Mouse (Mus musculus) heart, postnatal 0 days (tissue): Measurements from ENCODE around the gene Cab39. TPM values are rescaled to one million over a fixed set of nuclear protein-coding genes. Genes with fewer than 3 reads are reported as not detected.
A peak's percentile ranks its signal among the peaks of the same experiment; 100 is the strongest.

Experiments
- ATAC-seq: fragments of 200-750 bp; cut with Nextera tagmentation; 2 replicates; pipeline ENCODE4 v1.8.0; 2017; ENCODE audit warnings: low read depth, moderate number of reproducible peaks, moderate library complexity; ENCODE audit not compliant: insufficient read depth
- DNase-seq: peaks from one replicate; pipeline ENCODE4 v3.0.0-alpha.2; 2016; ENCODE audit warnings: low spot score
- H3K27ac ChIP-seq: fragments of 300-500 bp; sonication (generic); 2 replicates; pipeline ENCODE4 v1.5.1; 2014; ENCODE audit warnings: low read depth, mild to moderate bottlenecking
- H3K27me3 ChIP-seq: fragments of 300-500 bp; sonication (generic); 2 replicates; pipeline ENCODE4 v1.6.1; 2014; ENCODE audit warnings: low read length, mixed read lengths; ENCODE audit not compliant: control insufficient read depth, insufficient read depth
- H3K36me3 ChIP-seq: fragments of 300-500 bp; sonication (generic); replicated peaks from 2 replicates; pipeline ENCODE4 v1.6.1; 2014; ENCODE audit warnings: low read length, mixed read lengths; ENCODE audit not compliant: control insufficient read depth, insufficient read depth
- H3K4me1 ChIP-seq: fragments of 300-500 bp; sonication (generic); 2 replicates; pipeline ENCODE4 v1.6.1; 2014; ENCODE audit warnings: antibody characterized with exemption; ENCODE audit not compliant: control insufficient read depth, insufficient read depth
- H3K4me2 ChIP-seq: fragments of 300-500 bp; sonication (generic); 2 replicates; pipeline ENCODE4 v1.6.1; 2014; ENCODE audit warnings: low read depth, mild to moderate bottlenecking, low read length, moderate library complexity
- H3K4me3 ChIP-seq: fragments of 300-500 bp; sonication (generic); 2 replicates; pipeline ENCODE4 v1.5.1; 2014; ENCODE audit warnings: low read depth, low read length
- H3K9ac ChIP-seq: fragments of 300-500 bp; sonication (generic); replicated peaks from 2 replicates; pipeline ENCODE4 v1.6.1; 2014; ENCODE audit warnings: low read depth, low read length, mixed read lengths
- H3K9me3 ChIP-seq: fragments of 300-500 bp; sonication (generic); replicated peaks from 2 replicates; pipeline ENCODE4 v1.6.1; 2016; ENCODE audit warnings: low read length; ENCODE audit not compliant: control insufficient read depth
- CTCF ChIP-seq: IDR thresholded peaks from 2 replicates; pipeline ENCODE4 v1.5.1; 2016; ENCODE audit warnings: antibody characterized with exemption, control low read depth, low read depth
- EP300 ChIP-seq: IDR thresholded peaks from 2 replicates; pipeline ENCODE4 v1.6.1; 2016; ENCODE audit warnings: antibody characterized with exemption, low read depth
- WGBS: fragments of 180-500 bp; shearing (Covaris S2); extraction: QIAGEN DNeasy Blood & Tissue Kit; methylation state at CpG from one replicate; pipeline ENCODE4 v1.1.7; 2014; 5-methylcytosine and 5-hydroxymethylcytosine counted together
- polyA plus RNA-seq: library from polyadenylated mRNA; unstranded; fragments of >200 nt; fragmentation: Nextera tagmentation; extraction: Ambion mirVana; gene quantifications from 2 replicates; pipeline ENCODE4 v1.2.1, GENCODE M21; 2015
- total RNA-seq: library from RNA; depleted of rRNA; stranded (reverse); fragments of >200 nt; gene quantifications from 2 replicates; pipeline ENCODE4 v1.2.3, GENCODE M21; 2014; ENCODE audit warnings: low replicate concordance

Cab39 gene
- total and polyA plus RNA-seq, 2 experiments from 2014 or later, result 21.3 to 102 TPM

- peak overlapping the region; percentile 50; the same call in 1 of the 2 replicates for H3K27ac ChIP-seq
- no peak for TF ChIP-seq CTCF
- peaks cover 14% of the 10 kb centered on the region; the same call in 1 of the 2 replicates for H3K4me1 ChIP-seq
- no peaks in the 10 kb centered on the region for H3K27me3 ChIP-seq
- H3K9ac ChIP-seq, result no peak overlapping the region
- DNase-seq (peak; percentile 35), ATAC-seq (peak; percentile 60; the same call in 1 of the 2 replicates)
- peaks cover 22% of the 10 kb centered on the region for H3K36me3 ChIP-seq
- 46% methylated on average over 8 of the region's 8 CpGs for WGBS
- no peak overlapping the region for H3K4me2 ChIP-seq
- H3K9me3 ChIP-seq, result no peaks in the 10 kb centered on the region
- H3K4me3 ChIP-seq, result no peak overlapping the region
These were observed 29.0 kb downstream of the Cab39 start for GRCm38 (mm10) chr1:85822239-85822638.

- H3K4me1 ChIP-seq, result peaks cover 14% of the 10 kb centered on the region; the same call in 1 of the 2 replicates
- H3K27me3 ChIP-seq, result no peaks in the 10 kb centered on the region
- H3K4me3 ChIP-seq, result no peak overlapping the region
- H3K4me2 ChIP-seq, result no peak overlapping the region
- no peaks in the 10 kb centered on the region for H3K9me3 ChIP-seq
- peaks cover 14% of the 10 kb centered on the region for H3K36me3 ChIP-seq
- no peak for DNase-seq
- no peak overlapping the region for H3K27ac ChIP-seq
- WGBS, result 45% methylated on average over 3 of the region's 3 CpGs
- TF ChIP-seq CTCF, result no peak
- no peak for TF ChIP-seq EP300
- H3K9ac ChIP-seq, result no peak overlapping the region
- no peak for ATAC-seq
These were observed 31.7 kb downstream of the Cab39 start for GRCm38 (mm10) chr1:85824905-85825304.

GRCm38 (mm10) chr1:85827166-85827565 is 33.9 kb downstream of the Cab39 start:
- 68% methylated on average over 5 of the region's 5 CpGs for WGBS

GRCm38 (mm10) chr1:85829016-85829415 is 35.8 kb downstream of the Cab39 start:
- H3K4me1 ChIP-seq, result peaks cover 9% of the 10 kb centered on the region; the same call in 1 of the 2 replicates
- no peak overlapping the region for H3K4me2 ChIP-seq
- no peaks in the 10 kb centered on the region for H3K9me3 ChIP-seq
- ATAC-seq (no peak), DNase-seq (no peak)
- TF ChIP-seq EP300 (no peak), CTCF (no peak)
- H3K27ac ChIP-seq, result no peak overlapping the region
- 83% methylated on average over 1 of the region's 1 CpGs for WGBS
- no peak overlapping the region for H3K9ac ChIP-seq
- peaks cover 7% of the 10 kb centered on the region for H3K36me3 ChIP-seq
- no peak overlapping the region for H3K4me3 ChIP-seq
- H3K27me3 ChIP-seq, result no peaks in the 10 kb centered on the region

More at GRCm38 (mm10) chr1:85827166-85827565, 33.9 kb downstream of the Cab39 start:
- Histone ChIP-seq H3K9me3 (no peaks in the 10 kb centered on the region), H3K27me3 (no peaks in the 10 kb centered on the region), H3K36me3 (peaks cover 7% of the 10 kb centered on the region), H3K9ac (no peak overlapping the region), H3K27ac (no peak overlapping the region), H3K4me3 (no peak overlapping the region), H3K4me1 (peaks cover 14% of the 10 kb centered on the region; the same call in 1 of the 2 replicates), H3K4me2 (no peak overlapping the region)
- TF ChIP-seq EP300 (no peak), CTCF (no peak)
- DNase-seq (no peak), ATAC-seq (no peak; the same call in 1 of the 2 replicates)

GRCm38 (mm10) chr1:85838056-85838455 is 44.8 kb downstream of the Cab39 start:
- H3K4me3 ChIP-seq, result no peak overlapping the region
- H3K4me2 ChIP-seq, result no peak overlapping the region
- H3K9me3 ChIP-seq, result no peaks in the 10 kb centered on the region
- ATAC-seq (peak; percentile 78), DNase-seq (peak; percentile 60)
- H3K27me3 ChIP-seq, result no peaks in the 10 kb centered on the region
- WGBS, result 33% methylated on average over 4 of the region's 4 CpGs
- H3K27ac ChIP-seq, result peak overlapping the region; percentile 1; the same call in 1 of the 2 replicates
- TF ChIP-seq CTCF (no peak), EP300 (no peak)
- peaks cover 8% of the 10 kb centered on the region; the same call in 1 of the 2 replicates for H3K4me1 ChIP-seq
- H3K36me3 ChIP-seq, result peaks cover 17% of the 10 kb centered on the region
- no peak overlapping the region for H3K9ac ChIP-seq

- Histone ChIP-seq H3K36me3 (peaks cover 24% of the 10 kb centered on the region), H3K27ac (no peak overlapping the region), H3K9me3 (no peaks in the 10 kb centered on the region), H3K27me3 (no peaks in the 10 kb centered on the region), H3K4me1 (peaks cover 5% of the 10 kb centered on the region; the same call in 1 of the 2 replicates), H3K9ac (no peak overlapping the region), H3K4me2 (no peak overlapping the region), H3K4me3 (no peak overlapping the region)
- 52% methylated on average over 3 of the region's 3 CpGs for WGBS
- DNase-seq (no peak), ATAC-seq (0 out of 2 replicates have a peak, but pooled peaks have one; percentile 8)
- no peak for TF ChIP-seq CTCF
- no peak for TF ChIP-seq EP300
These were observed 46.1 kb downstream of the Cab39 start for GRCm38 (mm10) chr1:85839356-85839755.
